Mouse (Mus musculus): ENCODE results near the gene Stard3. TPM values are rescaled to one million over a fixed set of nuclear protein-coding genes. Genes with fewer than 3 reads are reported as not detected.

Gene Stard3
- polyA plus RNA-seq, 1 experiment from 2014 or later = 52.8 TPM

DNA sequence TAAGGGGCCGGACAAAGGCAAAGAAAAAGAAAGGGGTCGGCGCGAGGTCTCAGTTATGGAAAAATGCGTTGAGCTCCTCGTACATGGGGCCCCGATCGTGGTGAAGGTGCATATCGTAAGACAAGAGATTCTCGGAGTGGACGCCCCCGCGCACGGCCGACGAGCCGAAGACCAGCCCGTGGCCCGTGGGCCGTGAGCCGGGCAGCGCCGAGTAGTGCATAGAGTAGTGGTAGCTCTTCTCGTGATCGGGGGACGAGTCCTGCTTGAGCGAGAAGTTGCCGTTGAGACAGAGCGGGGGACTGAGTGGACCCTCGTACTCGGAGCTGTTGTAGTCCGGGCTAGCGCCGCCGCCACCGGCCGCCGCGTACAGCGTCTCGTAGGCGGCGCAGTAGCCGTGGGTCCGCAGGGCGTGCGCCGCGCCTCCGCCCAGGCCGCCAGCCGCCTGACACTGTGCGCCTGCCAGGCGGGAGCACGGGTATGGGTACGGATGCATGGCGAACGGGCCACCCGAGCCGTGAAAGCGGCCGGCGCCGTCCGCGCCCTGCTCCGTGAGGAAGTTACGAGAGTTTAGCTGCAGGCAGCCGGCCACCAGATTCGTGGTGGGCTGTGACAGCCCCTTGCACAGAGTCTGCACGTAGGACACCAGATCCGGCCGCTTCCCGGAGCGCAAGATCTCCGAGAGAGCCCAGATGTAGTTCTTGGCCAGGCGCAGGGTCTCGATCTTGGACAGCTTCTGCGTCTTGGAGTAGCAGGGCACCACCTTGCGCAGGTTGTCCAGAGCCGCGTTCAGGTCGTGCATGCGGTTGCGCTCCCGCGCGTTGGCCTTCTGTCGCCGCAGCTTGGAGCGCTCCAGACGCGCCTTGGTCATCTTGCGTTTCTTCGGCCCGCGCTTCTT is 30.8 kb upstream of the Stard3 start:
- H3K4me3 ChIP-seq (replicated peaks; ENCODE audit: low read length) = peak overlapping the region; percentile 59
- H3K9me3 ChIP-seq (ENCODE audit: control insufficient read depth, low read length) = no peaks in the 10 kb centered on the region
- under 1% methylated on average over 97 of the region's 97 CpGs for WGBS
- H3K4me1 ChIP-seq (replicated peaks; ENCODE audit: control insufficient read depth, insufficient read depth, low read length) = peaks cover 34% of the 10 kb centered on the region
- H3K36me3 ChIP-seq (ENCODE audit: control insufficient read depth, insufficient read depth) = no peaks in the 10 kb centered on the region
- peak overlapping the region; percentile 82 for H3K9ac ChIP-seq (replicated peaks; ENCODE audit: low read depth, low read length)
- peaks cover 46% of the 10 kb centered on the region for H3K27me3 ChIP-seq (replicated peaks; ENCODE audit: control insufficient read depth, insufficient read depth, low read length)
- H3K27ac ChIP-seq (ENCODE audit: low read length) = peak overlapping the region; percentile 99
- no peak for ATAC-seq
- peak overlapping the region; percentile 64 for H3K4me2 ChIP-seq (ENCODE audit: low read length)

DNA sequence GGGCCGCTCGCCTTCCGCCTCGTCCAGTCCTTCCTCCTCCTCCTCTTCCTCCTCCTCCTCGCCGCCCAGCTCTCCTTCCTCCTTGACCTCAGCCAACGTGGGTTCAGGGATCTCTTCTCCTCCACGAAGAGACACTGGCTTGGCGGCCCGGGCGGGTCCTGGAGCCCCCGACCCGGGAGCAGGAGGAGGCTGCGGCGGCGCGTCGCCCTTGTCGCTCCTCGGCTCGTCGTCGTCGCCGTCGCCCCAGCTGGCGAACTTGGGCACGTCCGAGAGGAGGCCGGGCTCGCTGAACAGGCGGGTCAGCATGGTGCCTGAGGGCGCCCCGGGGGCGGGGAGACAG is 30.2 kb upstream of the Stard3 start:
- under 1% methylated on average over 31 of the region's 35 CpGs for WGBS
- ATAC-seq = no peak
- H3K36me3 ChIP-seq (ENCODE audit: control insufficient read depth, insufficient read depth) = no peaks in the 10 kb centered on the region
- peak overlapping the region; percentile 99 for H3K27ac ChIP-seq (ENCODE audit: low read length)
- H3K9ac ChIP-seq (replicated peaks; ENCODE audit: low read depth, low read length) = peak overlapping the region; percentile 82
- no peaks in the 10 kb centered on the region for H3K9me3 ChIP-seq (ENCODE audit: control insufficient read depth, low read length)
- H3K4me3 ChIP-seq (replicated peaks; ENCODE audit: low read length) = peak overlapping the region; percentile 59
- peak overlapping the region; percentile 64 for H3K4me2 ChIP-seq (ENCODE audit: low read length)
- peaks cover 33% of the 10 kb centered on the region for H3K4me1 ChIP-seq (replicated peaks; ENCODE audit: control insufficient read depth, insufficient read depth, low read length)
- peaks cover 43% of the 10 kb centered on the region for H3K27me3 ChIP-seq (replicated peaks; ENCODE audit: control insufficient read depth, insufficient read depth, low read length)

DNA sequence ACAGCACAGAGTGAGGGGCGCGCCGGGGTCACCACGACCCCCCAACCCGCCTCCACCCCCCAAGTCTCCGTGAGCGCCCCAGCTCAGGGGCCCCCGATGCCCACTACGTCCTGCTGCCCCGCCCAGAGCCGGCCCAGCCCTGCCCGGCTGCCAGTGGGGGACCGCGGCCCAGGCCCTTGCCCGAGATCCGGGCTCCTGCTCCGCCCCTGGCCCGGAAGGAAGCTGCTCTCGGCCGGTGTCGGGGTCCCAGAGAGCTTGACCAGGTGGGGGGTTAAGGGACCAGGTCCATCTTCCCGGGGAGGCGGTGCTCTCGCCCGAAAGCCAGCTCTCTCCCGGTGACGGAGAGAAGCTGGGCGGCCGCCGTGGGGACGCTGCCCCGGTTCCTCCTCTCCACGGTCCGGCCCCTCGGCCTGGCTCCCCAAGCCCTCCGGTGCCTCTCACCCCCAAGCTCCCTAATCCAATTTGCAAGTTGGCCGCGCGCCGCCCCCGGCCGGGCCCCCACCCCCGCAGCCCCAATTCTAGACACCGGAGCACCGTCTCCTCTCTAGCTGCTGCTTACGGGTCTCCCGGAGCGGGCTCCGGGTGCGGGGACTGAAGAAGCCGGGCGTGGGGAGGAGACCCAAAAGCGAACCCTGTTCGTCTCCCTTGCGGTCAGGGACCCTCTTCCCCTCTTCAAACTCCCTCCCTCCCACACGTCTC is 29.6 kb upstream of the Stard3 start:
- Histone ChIP-seq H3K27me3 (replicated peaks; ENCODE audit: control insufficient read depth, insufficient read depth, low read length) (peaks cover 40% of the 10 kb centered on the region), H3K4me3 (replicated peaks; ENCODE audit: low read length) (peak overlapping the region; percentile 59), H3K9ac (replicated peaks; ENCODE audit: low read depth, low read length) (peak overlapping the region; percentile 82), H3K36me3 (ENCODE audit: control insufficient read depth, insufficient read depth) (no peaks in the 10 kb centered on the region), H3K9me3 (ENCODE audit: control insufficient read depth, low read length) (no peaks in the 10 kb centered on the region), H3K4me2 (ENCODE audit: low read length) (peak overlapping the region; percentile 16), H3K27ac (ENCODE audit: low read length) (peak overlapping the region; percentile 99), H3K4me1 (replicated peaks; ENCODE audit: control insufficient read depth, insufficient read depth, low read length) (peaks cover 33% of the 10 kb centered on the region)
- ATAC-seq = no peak
- WGBS = under 1% methylated on average over 47 of the region's 56 CpGs

DNA sequence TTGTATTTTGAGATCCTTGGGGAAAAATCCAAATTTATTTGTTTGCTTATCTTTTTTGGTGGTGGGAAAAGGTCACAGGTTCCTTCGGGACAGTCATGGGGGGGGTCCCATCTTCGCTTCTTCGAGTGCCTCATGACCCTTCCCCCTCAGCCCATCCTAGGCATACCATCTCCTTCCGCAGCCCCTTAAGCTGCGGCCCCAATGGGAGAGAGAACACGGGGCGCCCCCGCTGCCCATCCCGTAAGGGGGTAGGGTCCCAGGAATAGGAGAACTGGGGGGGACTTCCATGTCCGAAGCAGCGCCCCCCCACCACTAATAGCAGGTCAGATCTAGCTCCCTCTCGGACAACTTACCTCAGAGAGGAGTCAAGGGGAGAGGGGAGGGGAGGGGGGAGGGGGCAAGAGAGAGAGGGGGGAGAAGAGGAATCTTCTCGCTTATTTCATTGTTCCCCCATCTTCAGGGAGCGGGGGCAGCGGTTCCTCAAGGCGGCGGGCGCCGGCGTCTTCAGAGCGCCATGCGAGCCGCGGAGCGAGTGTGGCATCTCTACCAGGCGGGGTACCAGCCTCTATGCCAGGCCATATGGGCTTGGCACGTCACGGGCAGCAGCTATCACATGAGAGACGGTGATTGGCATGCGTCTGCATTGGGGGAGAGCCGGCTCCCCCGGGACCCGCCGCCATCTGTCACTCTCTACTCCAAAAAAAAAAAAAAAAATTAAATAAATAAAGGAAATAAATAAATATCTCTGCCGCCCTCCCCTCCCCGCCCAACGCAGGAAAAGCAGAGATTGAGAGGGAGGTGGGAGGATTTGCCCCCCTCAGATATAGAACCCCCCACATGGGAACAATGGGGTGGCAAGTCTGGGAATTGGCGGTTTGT is 28.8 kb upstream of the Stard3 start, which contains the start of gene Neurod2:
Gene Neurod2 (minus strand): TSS at position 568 of the 879 bp plus-strand sequence.
- peak within 1 kb of the TSS; percentile 99 for H3K27ac ChIP-seq (ENCODE audit: low read length)
- peak; percentile 82 for ATAC-seq
- no peaks in the 10 kb centered on the region for H3K9me3 ChIP-seq (ENCODE audit: control insufficient read depth, low read length)
- peaks cover 34% of the 10 kb centered on the region for H3K27me3 ChIP-seq (replicated peaks; ENCODE audit: control insufficient read depth, insufficient read depth, low read length)
- WGBS = 2% methylated on average over 36 of the region's 38 CpGs
- peak within 1 kb of the TSS; percentile 82 for H3K9ac ChIP-seq (replicated peaks; ENCODE audit: low read depth, low read length)
- peaks cover 33% of the 10 kb centered on the region for H3K4me1 ChIP-seq (replicated peaks; ENCODE audit: control insufficient read depth, insufficient read depth, low read length)
- no peaks in the 10 kb centered on the region for H3K36me3 ChIP-seq (ENCODE audit: control insufficient read depth, insufficient read depth)
- H3K4me3 ChIP-seq (replicated peaks; ENCODE audit: low read length) = peak within 1 kb of the TSS; percentile 59
- peak within 1 kb of the TSS; percentile 54 for H3K4me2 ChIP-seq (ENCODE audit: low read length)

DNA sequence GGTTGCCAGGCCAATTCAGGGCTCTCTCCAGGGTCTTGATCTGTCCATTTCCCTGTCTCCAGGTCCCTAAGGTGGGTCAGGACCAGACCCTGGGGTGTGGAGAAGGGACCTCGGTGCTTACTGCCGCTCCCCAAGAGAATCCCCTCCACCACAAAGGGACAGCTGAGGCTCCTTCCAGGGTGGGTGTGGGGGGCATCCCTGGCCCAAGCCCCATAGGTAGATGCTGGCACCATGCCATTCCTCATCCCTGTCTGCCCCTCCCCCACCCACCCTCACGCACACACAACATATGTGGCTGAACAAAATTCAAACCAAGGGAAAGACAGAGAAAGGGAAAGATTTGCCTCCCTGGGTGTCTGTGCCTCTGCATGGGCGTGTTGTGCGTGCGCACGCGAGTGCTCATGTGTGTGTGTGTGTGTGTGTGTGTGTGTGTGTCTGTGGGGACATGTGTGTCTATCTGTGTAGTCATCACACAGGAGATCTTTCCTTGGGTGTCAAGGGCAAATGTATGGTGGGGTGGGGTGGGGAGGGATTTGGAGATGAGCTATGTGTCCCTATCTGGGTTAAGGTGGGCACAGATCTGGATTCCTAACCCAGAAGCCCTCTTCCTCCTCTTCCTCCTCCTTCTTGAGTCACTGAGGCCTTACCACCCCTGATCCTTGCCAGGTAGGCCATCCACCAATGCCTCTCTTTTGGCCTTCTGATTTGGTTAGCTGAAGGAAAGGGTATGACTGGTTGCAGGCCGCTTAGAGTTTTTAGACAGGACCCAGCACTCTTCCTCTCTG is 28.0 kb upstream of the Stard3 start:
- Histone ChIP-seq H3K27ac (ENCODE audit: low read length) (peak overlapping the region; percentile 98), H3K9ac (replicated peaks; ENCODE audit: low read depth, low read length) (peak overlapping the region; percentile 62), H3K4me1 (replicated peaks; ENCODE audit: control insufficient read depth, insufficient read depth, low read length) (peaks cover 39% of the 10 kb centered on the region), H3K4me3 (replicated peaks; ENCODE audit: low read length) (peak overlapping the region; percentile 32), H3K4me2 (ENCODE audit: low read length) (peak overlapping the region; percentile 54), H3K36me3 (ENCODE audit: control insufficient read depth, insufficient read depth) (no peaks in the 10 kb centered on the region), H3K27me3 (replicated peaks; ENCODE audit: control insufficient read depth, insufficient read depth, low read length) (peaks cover 26% of the 10 kb centered on the region), H3K9me3 (ENCODE audit: control insufficient read depth, low read length) (no peaks in the 10 kb centered on the region)
- 15% methylated on average over 9 of the region's 9 CpGs for WGBS
- ATAC-seq = peak; percentile 19; the same call in 1 of the 2 replicates

DNA sequence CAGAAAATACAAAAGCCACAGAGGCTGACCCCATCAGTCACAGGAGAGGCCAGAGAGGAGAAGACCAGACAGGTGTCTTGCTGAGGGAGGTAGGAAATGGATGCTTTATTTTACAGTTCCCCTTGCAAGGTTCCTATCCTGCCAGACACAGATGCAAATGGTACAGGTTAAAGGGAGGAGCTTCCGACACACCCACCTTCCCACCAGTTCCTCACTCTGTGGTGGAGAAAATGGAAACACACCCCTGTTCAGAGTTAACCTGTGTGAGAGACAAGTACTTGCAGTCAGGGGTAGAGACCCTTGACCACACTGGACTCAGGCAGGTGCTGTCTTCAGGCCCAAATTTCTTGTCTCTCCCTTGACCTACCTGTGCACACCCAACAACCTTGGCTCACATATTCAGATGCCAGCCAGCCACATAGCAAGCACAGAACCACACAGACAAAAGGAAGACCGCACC is 27.4 kb upstream of the Stard3 start:
- Histone ChIP-seq H3K9ac (replicated peaks; ENCODE audit: low read depth, low read length) (no peak overlapping the region), H3K4me3 (replicated peaks; ENCODE audit: low read length) (no peak overlapping the region), H3K27me3 (replicated peaks; ENCODE audit: control insufficient read depth, insufficient read depth, low read length) (peaks cover 22% of the 10 kb centered on the region), H3K9me3 (ENCODE audit: control insufficient read depth, low read length) (no peaks in the 10 kb centered on the region), H3K4me2 (ENCODE audit: low read length) (no peak overlapping the region), H3K27ac (ENCODE audit: low read length) (peak overlapping the region; percentile 98), H3K36me3 (ENCODE audit: control insufficient read depth, insufficient read depth) (no peaks in the 10 kb centered on the region), H3K4me1 (replicated peaks; ENCODE audit: control insufficient read depth, insufficient read depth, low read length) (peaks cover 46% of the 10 kb centered on the region)
- no peak for ATAC-seq
- WGBS = 53% methylated on average over 2 of the region's 2 CpGs

DNA sequence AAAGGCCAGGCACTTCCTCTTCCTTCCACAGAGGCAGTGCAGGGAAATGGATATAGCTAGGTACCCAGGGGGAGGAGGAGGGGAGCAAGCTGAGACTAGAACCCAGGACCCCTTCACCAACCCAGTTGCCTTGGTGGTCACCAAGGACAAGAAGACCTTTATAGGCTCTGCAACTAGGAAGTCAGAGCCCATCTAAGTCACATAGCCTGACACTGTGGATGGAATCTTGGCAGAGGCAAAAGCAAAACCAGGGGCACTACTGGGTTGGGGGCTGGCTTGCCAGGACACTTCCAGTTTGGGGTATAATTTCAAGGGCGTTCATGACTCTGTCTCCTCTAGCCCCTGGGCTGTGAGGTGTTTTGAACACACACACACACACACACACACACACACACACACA is 26.8 kb upstream of the Stard3 start:
- no peak overlapping the region for H3K4me3 ChIP-seq (replicated peaks; ENCODE audit: low read length)
- peaks cover 46% of the 10 kb centered on the region for H3K4me1 ChIP-seq (replicated peaks; ENCODE audit: control insufficient read depth, insufficient read depth, low read length)
- WGBS = 90% methylated on average over 1 of the region's 1 CpGs
- H3K36me3 ChIP-seq (ENCODE audit: control insufficient read depth, insufficient read depth) = no peaks in the 10 kb centered on the region
- H3K27ac ChIP-seq (ENCODE audit: low read length) = no peak overlapping the region
- H3K27me3 ChIP-seq (replicated peaks; ENCODE audit: control insufficient read depth, insufficient read depth, low read length) = peaks cover 27% of the 10 kb centered on the region
- no peak overlapping the region for H3K4me2 ChIP-seq (ENCODE audit: low read length)
- ATAC-seq = no peak
- no peaks in the 10 kb centered on the region for H3K9me3 ChIP-seq (ENCODE audit: control insufficient read depth, low read length)
- no peak overlapping the region for H3K9ac ChIP-seq (replicated peaks; ENCODE audit: low read depth, low read length)

DNA sequence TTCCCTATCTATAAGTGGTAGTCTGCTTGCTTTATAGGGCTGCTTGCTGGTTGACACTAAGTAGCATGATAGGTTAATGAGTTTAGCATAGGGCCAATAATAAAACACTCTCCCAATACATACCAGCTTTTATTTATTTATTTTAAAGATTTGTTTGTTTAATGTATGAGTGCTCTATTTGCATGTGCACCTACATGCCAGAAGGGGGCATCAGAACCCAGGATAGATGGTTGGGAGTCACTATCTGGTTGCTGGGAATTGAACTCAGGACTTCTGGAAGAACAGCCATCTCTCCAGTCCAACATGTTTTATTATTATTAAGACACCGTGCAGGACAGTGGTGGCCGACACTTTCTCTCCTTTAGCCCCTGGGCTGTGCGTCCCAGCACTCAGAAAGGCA is 26.0 kb upstream of the Stard3 start:
- Histone ChIP-seq H3K4me3 (replicated peaks; ENCODE audit: low read length) (no peak overlapping the region), H3K4me1 (replicated peaks; ENCODE audit: control insufficient read depth, insufficient read depth, low read length) (peaks cover 49% of the 10 kb centered on the region), H3K9ac (replicated peaks; ENCODE audit: low read depth, low read length) (no peak overlapping the region), H3K27ac (ENCODE audit: low read length) (peak overlapping the region; percentile 97), H3K9me3 (ENCODE audit: control insufficient read depth, low read length) (no peaks in the 10 kb centered on the region), H3K36me3 (ENCODE audit: control insufficient read depth, insufficient read depth) (no peaks in the 10 kb centered on the region), H3K27me3 (replicated peaks; ENCODE audit: control insufficient read depth, insufficient read depth, low read length) (peaks cover 28% of the 10 kb centered on the region), H3K4me2 (ENCODE audit: low read length) (no peak overlapping the region)
- WGBS = 86% methylated on average over 3 of the region's 3 CpGs
- ATAC-seq = no peak
